Mouse (Mus musculus): ENCODE data around the gene Max. TPM values are rescaled to one million over a fixed set of nuclear protein-coding genes. Genes with fewer than 3 reads are reported as not detected.

Gene Max
- total RNA-seq, 2 experiments from 2014 or later = 78.8 to 80.9 TPM

GRCm38 (mm10) chr12:76926338-76926945, 35.6 kb downstream of the Max start:
- intact Hi-C loops (cut with DNase I) = no loop called here
- DNase-seq = no peak

GRCm38 (mm10) chr12:76924904-76925604, 36.9 kb downstream of the Max start:
- intact Hi-C loops (cut with DNase I) = no loop called here
- no peak for DNase-seq

- DNase-seq = no peak
- intact Hi-C loops (cut with DNase I) = no loop called here
Observed at GRCm38 (mm10) chr12:76923118-76923517, 38.9 kb downstream of the Max start.

- intact Hi-C loops (cut with DNase I) = no loop called here
- no peak for DNase-seq
Observed at GRCm38 (mm10) chr12:76920990-76921389, 41.0 kb downstream of the Max start.

GRCm38 (mm10) chr12:76920398-76920797, 41.6 kb downstream of the Max start:
- DNase-seq = no peak
- intact Hi-C loops (cut with DNase I) = no loop called here

GRCm38 (mm10) chr12:76918855-76919254, 43.1 kb downstream of the Max start:
- intact Hi-C loops (cut with DNase I) = no loop called here
- DNase-seq = no peak

GRCm38 (mm10) chr12:76918113-76918512, 43.9 kb downstream of the Max start:
- no peak for DNase-seq
- intact Hi-C loops (cut with DNase I) = no loop called here

- no peak for DNase-seq
- intact Hi-C loops (cut with DNase I) = no loop called here
Observed at GRCm38 (mm10) chr12:76916163-76916562, 45.8 kb downstream of the Max start.

- intact Hi-C loops (cut with DNase I) = no loop called here
- DNase-seq = no peak
Observed at GRCm38 (mm10) chr12:76912193-76912592, 49.8 kb downstream of the Max start.

- intact Hi-C loops (cut with DNase I) = no loop called here
- DNase-seq = peak; percentile 57
Observed at GRCm38 (mm10) chr12:76911171-76911726, 50.8 kb downstream of the Max start.

- no peak for DNase-seq
- intact Hi-C loops (cut with DNase I) = no loop called here
Observed at GRCm38 (mm10) chr12:76910258-76910940, 51.6 kb downstream of the Max start.

GRCm38 (mm10) chr12:76909218-76909617, 52.8 kb downstream of the Max start:
- DNase-seq = no peak
- intact Hi-C loops (cut with DNase I) = no loop called here

GRCm38 (mm10) chr12:76906278-76906677, 55.7 kb downstream of the Max start:
- DNase-seq = no peak
- intact Hi-C loops (cut with DNase I) = no loop called here

- intact Hi-C loops (cut with DNase I) = no loop called here
Observed at GRCm38 (mm10) chr12:76901508-76902294, 60.3 kb downstream of the Max start.

GRCm38 (mm10) chr12:76899261-76899975, 62.6 kb downstream of the Max start:
- DNase-seq = no peak
- intact Hi-C loops (cut with DNase I) = no loop called here

More at GRCm38 (mm10) chr12:76901508-76902294, 60.3 kb downstream of the Max start:
- no peak for DNase-seq

- DNase-seq = no peak
- intact Hi-C loops (cut with DNase I) = no loop called here
Observed at GRCm38 (mm10) chr12:76898141-76898540, 63.9 kb downstream of the Max start.

GRCm38 (mm10) chr12:76897006-76897405, 65.0 kb downstream of the Max start:
- intact Hi-C loops (cut with DNase I) = no loop called here
- no peak for DNase-seq

- DNase-seq = no peak
- intact Hi-C loops (cut with DNase I) = no loop called here
Observed at GRCm38 (mm10) chr12:76896566-76896965, 65.4 kb downstream of the Max start.

- no peak for DNase-seq
- intact Hi-C loops (cut with DNase I) = no loop called here
Observed at GRCm38 (mm10) chr12:76895777-76896176, 66.2 kb downstream of the Max start.
